Mouse (Mus musculus) CH12.LX (cell line): ENCODE measurements around the gene Slc16a9. TPM values are rescaled to one million over a fixed set of nuclear protein-coding genes. Genes with fewer than 3 reads are reported as not detected.

Experiments
- DNase-seq: peaks from one replicate; pipeline ENCODE4 v3.0.0-alpha.2; 2013; ENCODE audit errors: extremely low read depth
- H3K27ac ChIP-seq: 2 replicates; pipeline ENCODE4 v1.5.1; 2012; ENCODE audit warnings: low read depth, mild to moderate bottlenecking, control low read depth, moderate library complexity; ENCODE audit not compliant: insufficient read depth
- H3K27me3 ChIP-seq: replicated peaks from 2 replicates; pipeline ENCODE3; 2012; ENCODE audit warnings: inconsistent platforms
- H3K36me3 ChIP-seq, 2 experiments: replicated peaks in 1 of 2; 2 replicates each; pipeline versions ENCODE3 to v1.6.1; 2012; ENCODE audit warnings: inconsistent platforms in 1 of 2, low read length in 1 of 2, mild to moderate bottlenecking in 1 of 2, mixed read lengths in 1 of 2, moderate library complexity in 1 of 2; ENCODE audit not compliant: control insufficient read depth in 1 of 2, insufficient read depth in 1 of 2
- H3K4me1 ChIP-seq, 2 experiments: 2 replicates each; pipeline ENCODE4 v1.6.1; 2012; ENCODE audit warnings: inconsistent platforms in 1 of 2, moderate library complexity in 1 of 2; ENCODE audit not compliant: insufficient read depth in 2 of 2, control insufficient read depth in 1 of 2
- H3K4me2 ChIP-seq: 2 replicates; pipeline ENCODE4 v1.6.1; 2012; ENCODE audit warnings: low read depth, mild to moderate bottlenecking, control low read depth; ENCODE audit not compliant: poor library complexity, insufficient read depth, severe bottlenecking
- H3K4me3 ChIP-seq, 3 experiments: fragments of 150-350 bp in 1 of 3; sonication (generic) in 1 of 3; replicated peaks in 1 of 3; 2 replicates each; pipeline versions ENCODE3 to v1.5.1; 2011 to 2012; ENCODE audit warnings: low read depth in 2 of 3, low read length in 2 of 3, mild to moderate bottlenecking in 2 of 3, moderate library complexity in 2 of 3, control low read depth in 1 of 3, improper control_type of control experiment in 1 of 3, inconsistent platforms in 1 of 3, mixed read lengths in 1 of 3; ENCODE audit not compliant: poor library complexity in 1 of 3
- H3K79me2 ChIP-seq: replicated peaks from 2 replicates; pipeline ENCODE4 v1.6.1; 2012; ENCODE audit warnings: mild to moderate bottlenecking, moderate library complexity; ENCODE audit not compliant: control insufficient read depth, poor library complexity, insufficient read depth, severe bottlenecking; ENCODE audit errors: extremely low read depth
- H3K9ac ChIP-seq: 2 replicates; pipeline ENCODE4 v1.6.1; 2012; ENCODE audit warnings: low read depth, mild to moderate bottlenecking, control low read depth, moderate library complexity; ENCODE audit not compliant: insufficient read depth
- H3K9me3 ChIP-seq: replicated peaks from 2 replicates; pipeline ENCODE3; 2012; ENCODE audit warnings: low read length, inconsistent platforms, mixed read lengths
- CHD1 ChIP-seq: IDR thresholded peaks from 2 replicates; pipeline ENCODE4 v1.6.1; 2012; ENCODE audit warnings: low read depth, low read length, improper control_type of control experiment, inconsistent platforms
- CHD2 ChIP-seq: IDR thresholded peaks from 2 replicates; pipeline ENCODE4 v1.6.1; 2011; ENCODE audit warnings: low read length, improper control_type of control experiment
- CTCF ChIP-seq, 2 experiments: IDR thresholded peaks in 1 of 2; conservative IDR thresholded peaks in 1 of 2; 2 replicates each; pipeline ENCODE4 v1.5.1; 2011 to 2012; ENCODE audit warnings: low read depth in 2 of 2, low read length in 2 of 2, improper control_type of control experiment in 1 of 2, inconsistent platforms in 1 of 2, mild to moderate bottlenecking in 1 of 2, moderate library complexity in 1 of 2
- E2F4 ChIP-seq: IDR thresholded peaks from 2 replicates; pipeline ENCODE4 v1.6.1; 2011; ENCODE audit warnings: low read depth, low read length, improper control_type of control experiment; ENCODE audit not compliant: insufficient replicate concordance
- ELF1 ChIP-seq: IDR thresholded peaks from 2 replicates; pipeline ENCODE4 v1.6.1; 2014; ENCODE audit warnings: low read depth, mild to moderate bottlenecking, inconsistent platforms, low read length, improper control_type of control experiment
- EP300 ChIP-seq: IDR thresholded peaks from 2 replicates; pipeline ENCODE4 v1.6.1; 2011; ENCODE audit warnings: low read length, improper control_type of control experiment
- GABPA ChIP-seq: IDR thresholded peaks from 2 replicates; pipeline ENCODE4 v1.6.1; 2012; ENCODE audit warnings: low read depth, low read length, improper control_type of control experiment, inconsistent platforms; ENCODE audit not compliant: insufficient replicate concordance
- HCFC1 ChIP-seq: IDR thresholded peaks from 2 replicates; pipeline ENCODE4 v1.6.1; 2012; ENCODE audit warnings: low read depth, mild to moderate bottlenecking, inconsistent platforms, low read length, improper control_type of control experiment
- KAT2A ChIP-seq: IDR thresholded peaks from 2 replicates; pipeline ENCODE4 v1.6.1; 2012; ENCODE audit warnings: low read length, improper control_type of control experiment, inconsistent platforms; ENCODE audit not compliant: insufficient replicate concordance
- MAX ChIP-seq: IDR thresholded peaks from 2 replicates; pipeline ENCODE4 v1.6.1; 2011; ENCODE audit warnings: low read length, improper control_type of control experiment
- NELFE ChIP-seq: IDR thresholded peaks from 2 replicates; pipeline ENCODE4 v1.6.1; 2011; ENCODE audit warnings: low read depth, low read length, improper control_type of control experiment
- PAX5 ChIP-seq: IDR thresholded peaks from 2 replicates; pipeline ENCODE4 v1.6.1; 2012; ENCODE audit warnings: low read length, inconsistent platforms, mixed read lengths
- POLR2A ChIP-seq: IDR thresholded peaks from 2 replicates; pipeline ENCODE4 v1.6.1; 2011; ENCODE audit warnings: low read depth, mild to moderate bottlenecking, improper control_type of control experiment, low read length
- POLR2AphosphoS2 ChIP-seq: IDR thresholded peaks from 2 replicates; pipeline ENCODE4 v1.6.1; 2011; ENCODE audit warnings: low read depth, low read length, improper control_type of control experiment
- RAD21 ChIP-seq: IDR thresholded peaks from 2 replicates; pipeline ENCODE4 v1.6.1; 2011; ENCODE audit warnings: low read depth, mild to moderate bottlenecking, low read length, improper control_type of control experiment, moderate library complexity
- SMC3 ChIP-seq: IDR thresholded peaks from 2 replicates; pipeline ENCODE4 v1.6.1; 2011; ENCODE audit warnings: low read depth, low read length, improper control_type of control experiment
- TCF12 ChIP-seq: IDR thresholded peaks from 2 replicates; pipeline ENCODE4 v1.6.1; 2014; ENCODE audit warnings: low read depth, mild to moderate bottlenecking, inconsistent platforms, low read length, improper control_type of control experiment
- UBTF ChIP-seq: IDR thresholded peaks from 2 replicates; pipeline ENCODE4 v1.6.1; 2012; ENCODE audit warnings: low read depth, mild to moderate bottlenecking, inconsistent platforms, low read length, improper control_type of control experiment, moderate library complexity
- ZC3H11A ChIP-seq: IDR thresholded peaks from 2 replicates; pipeline ENCODE4 v1.6.1; 2012; ENCODE audit warnings: low read depth, mild to moderate bottlenecking, inconsistent platforms, low read length, improper control_type of control experiment
- ZKSCAN1 ChIP-seq: IDR thresholded peaks from 2 replicates; pipeline ENCODE4 v1.6.1; 2012; ENCODE audit warnings: low read depth, inconsistent platforms, low read length, improper control_type of control experiment, borderline replicate concordance
- ZNF384 ChIP-seq: IDR thresholded peaks from 2 replicates; pipeline ENCODE4 v1.6.1; 2012; ENCODE audit warnings: low read depth, low read length, improper control_type of control experiment, inconsistent platforms
- dilution Hi-C: fragments of 300-500 bp; cut with MboI; formaldehyde crosslinking; loops from 2 replicates; pipeline ENCODE4 v1.14.3; 2020; ENCODE audit warnings: low sequenced_read_pairs; ENCODE audit not compliant: extremely low pct_unique_long_range_greater_than_20kb, extremely low pct_ligation_motif_present
- in situ Hi-C: fragments of 300-500 bp; cut with MboI; formaldehyde crosslinking; loops from 3 replicates; pipeline ENCODE4 v1.14.3; 2019; ENCODE audit warnings: low sequenced_read_pairs, low pct_ligation_motif_present, low pct_unique_long_range_greater_than_20kb, mixed read lengths
- polyA plus RNA-seq: library from polyadenylated mRNA; unstranded; fragments of >175 nt; gene quantifications from 2 replicates; pipeline ENCODE4 v1.2.1, GENCODE M21; 2012; ENCODE audit warnings: low read depth; ENCODE audit not compliant: insufficient read length
- total RNA-seq, 2 experiments: library from RNA; depleted of rRNA; stranded (reverse); fragments of 300-350 nt in 1 of 2; fragments of >200 nt in 1 of 2; gene quantifications; 2 replicates each; pipeline ENCODE4 v1.2.3; 2012 to 2014

Gene Slc16a9
- total and polyA plus RNA-seq, 3 experiments = not detected

DNA sequence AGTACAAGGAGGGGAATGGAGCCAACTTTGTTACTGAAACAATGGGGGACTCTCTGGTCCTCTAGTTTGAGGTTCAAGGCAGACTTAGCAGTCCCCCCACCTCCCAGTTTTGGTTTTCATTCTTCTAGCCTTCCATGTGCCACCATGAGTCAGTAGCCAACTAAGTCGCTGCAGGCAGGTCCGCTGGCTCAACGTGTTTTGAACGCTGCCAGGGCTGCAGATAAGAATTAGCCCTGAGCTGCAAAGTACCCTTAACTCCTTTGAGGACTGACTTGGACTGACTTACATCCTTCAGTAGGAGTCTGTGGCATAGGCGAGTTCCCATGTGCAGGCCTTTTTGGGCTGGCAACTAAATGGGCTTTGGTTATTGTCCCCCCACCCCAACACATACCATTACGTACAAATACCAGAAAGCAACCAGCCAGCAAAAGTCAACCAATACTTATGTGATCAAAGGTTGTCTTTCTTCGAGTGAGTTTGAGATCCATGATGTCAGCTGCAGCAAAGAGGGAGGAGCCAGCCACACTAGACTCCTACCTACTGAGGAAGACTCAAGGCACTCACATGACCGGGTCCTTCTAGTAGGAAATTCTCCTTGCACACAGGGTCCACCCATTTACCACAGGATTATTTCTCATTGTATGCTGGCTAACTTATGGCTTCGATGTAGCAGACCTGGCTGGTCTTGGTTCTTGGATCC, 19.6 kb downstream of the Slc16a9 start:
- dilution Hi-C loops = no loop called here
- TF ChIP-seq CHD2 = no peak
- TF ChIP-seq CHD1 = no peak
- TF ChIP-seq ZNF384 = no peak
- no peak for TF ChIP-seq GABPA
- no peak for TF ChIP-seq EP300
- no peak for TF ChIP-seq POLR2A
- no peak for TF ChIP-seq SMC3
- TF ChIP-seq ELF1 = no peak
- no peak for TF ChIP-seq MAX
- TF ChIP-seq E2F4 = no peak
- no peak for TF ChIP-seq ZKSCAN1
- no peak for TF ChIP-seq RAD21
- no peak for TF ChIP-seq TCF12
- H3K9me3 ChIP-seq = no peaks in the 10 kb centered on the region

DNA sequence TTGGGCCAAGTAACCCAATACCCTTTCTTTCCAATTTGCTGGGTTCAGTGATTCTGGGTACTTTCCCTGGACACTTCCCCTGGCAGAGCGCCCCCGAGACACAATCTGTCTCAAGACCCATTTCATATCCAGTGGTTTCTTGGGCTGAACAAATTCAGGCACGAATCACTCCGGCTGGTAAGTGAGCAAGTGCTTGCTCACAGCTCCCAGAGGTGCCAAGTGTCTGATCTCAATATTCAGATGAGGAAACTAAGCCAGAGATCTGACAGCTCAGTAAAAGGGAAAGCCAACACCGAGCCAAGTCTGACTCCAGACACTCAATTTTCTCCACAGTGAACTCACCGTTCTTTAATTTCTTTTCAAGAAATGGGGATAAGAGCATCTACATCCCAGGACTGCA, 21.6 kb downstream of the Slc16a9 start:
- no peak for TF ChIP-seq POLR2AphosphoS2
- no peak for TF ChIP-seq ELF1
- no peak for TF ChIP-seq E2F4
- TF ChIP-seq CTCF (conservative IDR thresholded peaks at IDR 0.05 in 1 of 2, IDR thresholded peaks at IDR 0.05 in 1 of 2; ENCODE audit: low read depth in 2 of 2, low read length in 2 of 2) = no peak
- no peak for TF ChIP-seq KAT2A
- no peak for TF ChIP-seq CHD1
- no peak for TF ChIP-seq TCF12
- no peak for TF ChIP-seq ZC3H11A
- TF ChIP-seq HCFC1 = no peak
- no peak for TF ChIP-seq UBTF
- TF ChIP-seq NELFE = no peak
- no peak for TF ChIP-seq MAX
- TF ChIP-seq PAX5 = no peak
- H3K79me2 ChIP-seq = no peaks in the 10 kb centered on the region
- no peaks in the 10 kb centered on the region for H3K9me3 ChIP-seq
- DNase-seq = no peak
- peaks cover 0 to 7% of the 10 kb centered on the region in 2 experiments; a peak in 3 of 4 replicates for H3K4me1 ChIP-seq
- H3K4me3 ChIP-seq = no peak overlapping the region
- H3K4me2 ChIP-seq = no peak overlapping the region
- no peak overlapping the region for H3K9ac ChIP-seq
- H3K27me3 ChIP-seq = no peaks in the 10 kb centered on the region
- H3K36me3 ChIP-seq = no peaks in the 10 kb centered on the region
- no peak overlapping the region for H3K27ac ChIP-seq
- dilution Hi-C loops (no loop called here), in situ Hi-C loops (no loop called here)

More for the DNA sequence above, 19.6 kb downstream of the Slc16a9 start:
- Histone ChIP-seq H3K79me2 (no peaks in the 10 kb centered on the region), H3K36me3 (no peaks in the 10 kb centered on the region), H3K4me1 (peaks cover 0 to 7% of the 10 kb centered on the region in 2 experiments; a peak in 3 of 4 replicates), H3K27me3 (no peaks in the 10 kb centered on the region), H3K4me3 (no peak overlapping the region), H3K4me2 (no peak overlapping the region), H3K9ac (no peak overlapping the region), H3K27ac (no peak overlapping the region)
- no peak for DNase-seq
- in situ Hi-C loops = no loop called here
